Mouse (Mus musculus) bone marrow macrophage, adult 2 months (primary cell): ENCODE measurements around the gene Il6.
"Not testable (repeated sequence)": the region's sequence is repeated elsewhere in the genome, so short reads cannot be mapped to it uniquely, and the experiment has no call there.

Experiments used
- CTCF ChIP-seq: IDR thresholded peaks from 2 replicates; pipeline ENCODE4 v1.5.1; 2012; ENCODE audit warnings: low read depth, mild to moderate bottlenecking, low read length, moderate library complexity
- POLR2A ChIP-seq: IDR thresholded peaks from 2 replicates; pipeline ENCODE4 v1.6.1; 2012; ENCODE audit warnings: mild to moderate bottlenecking, low read depth, low read length, borderline replicate concordance

DNA sequence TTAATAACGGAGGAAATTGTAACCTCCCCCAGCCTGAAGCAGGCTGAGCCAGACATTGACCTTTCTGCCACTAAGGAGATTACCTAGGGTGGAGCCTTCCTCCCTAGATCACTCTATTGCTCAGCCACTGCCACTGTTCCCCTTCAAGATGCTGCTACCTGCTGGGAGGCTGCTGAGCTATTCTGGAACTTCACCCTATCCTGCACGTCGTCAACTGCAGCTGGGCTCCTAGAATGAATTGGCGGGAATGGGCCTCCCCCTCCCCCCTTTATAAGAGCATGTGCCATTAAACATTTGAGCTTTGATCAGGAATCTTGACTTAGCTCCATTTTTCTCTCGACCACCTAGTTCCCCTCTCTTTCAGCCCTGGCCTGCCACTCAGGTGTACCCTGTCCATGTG is 46.7 kb downstream of the Il6 start:
- TF ChIP-seq POLR2A, CTCF: not testable (repeated sequence)
